Mouse (Mus musculus) ES-Bruce4 (cell line): ENCODE measurements at regions not wholly inside any gene's neighbourhood (a gene's known extent, or its start where the extent isn't known, plus 50 kb on each side); places are given as distances from the start of the nearest gene placed in this dataset.

Experiments used
- H3K27ac ChIP-seq: 2 replicates; pipeline ENCODE4 v1.5.1; 2012; ENCODE audit warnings: low read length, inconsistent platforms; ENCODE audit not compliant: insufficient read depth
- H3K27me3 ChIP-seq: 2 replicates; pipeline ENCODE4 v1.6.1; 2012; ENCODE audit warnings: mild to moderate bottlenecking, low read length, inconsistent platforms; ENCODE audit not compliant: control insufficient read depth, poor library complexity, insufficient read depth, severe bottlenecking
- H3K36me3 ChIP-seq: 2 replicates; pipeline ENCODE4 v1.6.1; 2012; ENCODE audit warnings: inconsistent platforms, mild to moderate bottlenecking, low read length, moderate library complexity; ENCODE audit not compliant: control insufficient read depth, poor library complexity, insufficient read depth, severe bottlenecking
- H3K4me1 ChIP-seq: one replicate; pipeline ENCODE4 v1.8.1; 2011; ENCODE audit warnings: low read length; ENCODE audit not compliant: control insufficient read depth, insufficient read depth
- H3K4me3 ChIP-seq: 2 replicates; pipeline ENCODE4 v1.5.1; 2011; ENCODE audit warnings: low read depth, mild to moderate bottlenecking, low read length
- H3K9ac ChIP-seq: 2 replicates; pipeline ENCODE4 v1.6.1; 2012; ENCODE audit warnings: low read depth, mild to moderate bottlenecking, inconsistent platforms; ENCODE audit not compliant: poor library complexity, severe bottlenecking
- H3K9me3 ChIP-seq: replicated peaks from 2 replicates; pipeline ENCODE4 v1.6.1; 2012; ENCODE audit warnings: mild to moderate bottlenecking, low read length, inconsistent platforms; ENCODE audit not compliant: control insufficient read depth, poor library complexity, insufficient read depth, severe bottlenecking
- CTCF ChIP-seq: IDR thresholded peaks from one replicate; pipeline ENCODE4 v1.8.1; 2011; ENCODE audit warnings: low read depth, low read length
- EP300 ChIP-seq: IDR thresholded peaks from 2 replicates; pipeline ENCODE4 v1.6.1; 2011; ENCODE audit warnings: low read depth, low read length; ENCODE audit not compliant: insufficient read depth
- POLR2A ChIP-seq: IDR thresholded peaks from one replicate; pipeline ENCODE4 v1.8.1; 2011; ENCODE audit warnings: low read length; ENCODE audit not compliant: insufficient read depth

DNA sequence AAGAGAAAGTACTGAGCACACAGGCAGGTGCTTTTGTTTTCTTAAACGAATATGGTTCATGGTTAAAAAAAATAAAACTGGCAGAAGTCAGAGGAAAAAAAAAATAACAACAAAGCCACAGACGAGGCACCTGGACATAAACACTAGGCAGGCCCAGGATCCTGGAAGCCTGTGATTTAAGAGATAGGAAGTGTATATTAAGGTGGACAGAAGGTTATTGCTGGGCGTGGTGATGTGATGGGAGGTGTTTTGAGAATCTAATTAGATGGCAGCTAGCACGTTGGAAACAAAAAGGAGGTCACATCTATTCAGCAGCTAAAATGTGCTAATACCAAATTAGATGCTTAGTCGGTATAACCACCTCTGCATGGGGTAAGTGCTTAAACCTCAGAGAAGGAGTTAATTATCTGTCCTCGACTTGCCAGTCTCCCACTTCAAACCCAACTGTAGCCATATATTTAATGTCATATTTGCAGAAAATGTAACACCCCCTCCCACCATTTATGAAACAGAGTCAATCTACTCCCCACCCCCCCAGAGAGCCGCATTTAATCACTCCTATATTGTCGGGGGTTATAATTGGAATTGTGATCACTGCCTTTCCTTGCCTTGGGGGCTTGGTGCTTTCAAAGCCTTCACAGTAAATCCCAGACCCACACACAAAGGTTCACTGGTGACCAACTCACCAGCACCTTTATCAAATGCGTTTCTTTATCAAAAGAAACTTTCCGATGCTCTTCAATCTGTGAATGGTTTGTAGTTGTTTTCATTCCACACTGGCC lies 113.4 kb upstream of the Ccser1 start:
- Histone ChIP-seq H3K27ac (no peak overlapping the region), H3K9me3 (no peaks in the 10 kb centered on the region), H3K4me3 (no peak overlapping the region), H3K27me3 (no peaks in the 10 kb centered on the region), H3K4me1 (no peaks in the 10 kb centered on the region), H3K36me3 (no peaks in the 10 kb centered on the region), H3K9ac (no peak overlapping the region)
- TF ChIP-seq POLR2A (no peak), EP300 (no peak)

DNA sequence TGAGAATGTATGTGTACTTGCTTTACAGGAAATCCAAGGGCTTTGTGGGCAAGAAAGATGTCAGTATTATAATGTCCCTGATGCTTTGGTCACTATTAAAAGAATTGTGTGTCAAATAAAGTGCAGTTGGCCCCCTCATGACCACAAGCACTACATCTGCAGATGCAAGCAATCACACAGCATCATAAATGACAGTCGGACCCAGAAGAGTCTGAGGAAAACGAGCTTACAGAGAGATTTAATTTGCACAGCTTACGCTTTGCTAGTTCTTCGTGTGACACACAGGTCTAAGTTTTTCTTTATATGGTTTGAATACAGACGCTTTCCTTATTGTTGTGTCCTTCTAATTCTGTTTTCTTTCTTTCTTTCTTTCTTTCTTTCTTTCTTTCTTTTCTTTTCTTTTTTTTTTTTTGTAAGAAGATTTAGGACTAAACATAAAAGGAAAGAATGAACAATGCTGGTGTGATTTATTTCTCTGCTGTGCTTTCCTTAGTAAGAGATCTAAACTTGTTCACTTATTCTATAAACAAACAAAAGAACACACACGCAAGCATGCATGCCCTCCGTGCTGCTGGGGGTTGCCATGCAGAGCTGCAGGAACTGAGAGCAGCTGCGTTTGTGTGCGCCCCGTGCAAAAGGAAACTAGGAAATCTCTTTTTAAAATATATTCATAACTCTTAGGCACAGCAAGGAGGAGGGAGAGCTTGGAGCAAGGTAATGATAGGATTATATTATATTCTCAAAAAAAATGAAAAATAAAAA lies 112.6 kb upstream of the Ccser1 start:
- Histone ChIP-seq H3K36me3 (no peaks in the 10 kb centered on the region), H3K4me3 (no peak overlapping the region), H3K4me1 (no peaks in the 10 kb centered on the region), H3K9me3 (no peaks in the 10 kb centered on the region), H3K9ac (no peak overlapping the region), H3K27me3 (no peaks in the 10 kb centered on the region), H3K27ac (no peak overlapping the region)
- TF ChIP-seq CTCF, result no peak
- TF ChIP-seq POLR2A, result no peak
- no peak for TF ChIP-seq EP300

DNA sequence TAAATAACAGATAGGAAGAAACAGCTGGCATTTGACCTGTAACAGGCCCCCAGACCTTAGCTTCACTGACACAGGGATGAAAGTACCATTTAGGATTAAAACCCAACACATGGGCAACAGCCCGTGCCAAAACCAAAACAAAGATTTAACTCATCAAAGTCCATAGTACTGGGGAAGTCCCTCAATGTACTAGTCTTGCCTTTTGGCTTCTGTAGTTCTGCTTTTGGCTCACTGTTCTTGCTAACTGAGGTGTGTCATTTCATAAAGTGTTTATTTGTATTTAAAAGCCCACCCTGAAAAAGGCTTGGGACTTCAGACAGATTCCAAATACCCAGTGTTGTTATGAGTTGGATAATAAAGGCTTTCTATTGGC lies 112.0 kb upstream of the Ccser1 start:
- no peak overlapping the region for H3K27ac ChIP-seq
- no peaks in the 10 kb centered on the region for H3K36me3 ChIP-seq
- H3K4me1 ChIP-seq, result no peaks in the 10 kb centered on the region
- no peak overlapping the region for H3K9ac ChIP-seq
- no peaks in the 10 kb centered on the region for H3K9me3 ChIP-seq
- H3K27me3 ChIP-seq, result no peaks in the 10 kb centered on the region
- no peak for TF ChIP-seq CTCF
- TF ChIP-seq EP300, result no peak
- no peak for TF ChIP-seq POLR2A
- no peak overlapping the region for H3K4me3 ChIP-seq

DNA sequence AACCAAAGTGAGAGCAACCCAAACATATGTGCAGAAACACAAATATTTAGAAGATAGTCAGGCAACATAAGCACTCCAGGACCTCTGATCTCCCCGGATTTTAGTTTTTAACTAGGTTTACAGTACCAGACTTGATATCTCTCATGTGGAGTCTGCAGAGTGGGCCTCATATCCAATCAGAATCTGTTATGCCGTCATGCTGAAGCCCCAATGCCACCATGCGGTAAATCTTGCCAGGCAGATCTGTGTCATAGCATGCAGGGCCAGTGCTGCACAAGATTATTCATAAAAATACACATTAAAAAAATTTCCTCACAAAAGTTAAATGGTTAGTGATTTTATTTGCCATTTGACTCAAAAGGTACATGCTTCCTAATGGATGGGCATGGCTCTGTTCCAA lies 106.9 kb upstream of the Ccser1 start:
- no peaks in the 10 kb centered on the region for H3K27me3 ChIP-seq
- no peak overlapping the region for H3K27ac ChIP-seq
- H3K4me1 ChIP-seq, result peaks cover 2% of the 10 kb centered on the region
- H3K9ac ChIP-seq, result no peak overlapping the region
- no peak overlapping the region for H3K4me3 ChIP-seq
- no peaks in the 10 kb centered on the region for H3K9me3 ChIP-seq
- TF ChIP-seq EP300 (no peak), CTCF (no peak), POLR2A (no peak)
- H3K36me3 ChIP-seq, result no peaks in the 10 kb centered on the region

DNA sequence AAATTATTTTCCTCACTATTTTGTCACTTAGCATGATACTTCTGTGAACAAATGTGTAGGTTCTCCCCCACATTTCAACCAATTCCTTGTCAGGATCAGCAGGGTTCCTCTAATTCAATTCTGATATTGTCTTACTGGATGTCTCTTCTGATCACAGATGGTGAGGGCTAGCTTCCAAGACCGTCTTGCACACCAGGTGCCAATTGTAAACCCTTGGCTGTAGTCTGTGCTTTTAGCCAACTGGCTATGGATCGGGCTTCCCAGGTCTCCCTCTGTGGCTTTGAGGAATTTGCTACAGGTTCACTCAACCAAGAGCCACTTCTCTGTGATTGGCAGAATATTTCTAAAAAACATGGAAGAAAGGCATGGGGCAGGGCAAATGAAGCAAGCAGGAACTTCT lies 106.3 kb upstream of the Ccser1 start:
- H3K9ac ChIP-seq, result no peak overlapping the region
- no peak for TF ChIP-seq CTCF
- TF ChIP-seq POLR2A, result no peak
- TF ChIP-seq EP300, result no peak
- H3K4me1 ChIP-seq, result peaks cover 2% of the 10 kb centered on the region
- no peak overlapping the region for H3K27ac ChIP-seq
- H3K9me3 ChIP-seq, result no peaks in the 10 kb centered on the region
- no peak overlapping the region for H3K4me3 ChIP-seq
- no peaks in the 10 kb centered on the region for H3K27me3 ChIP-seq
- H3K36me3 ChIP-seq, result no peaks in the 10 kb centered on the region

GRCm38 (mm10) chr6:61074700-61075099 lies 105.4 kb upstream of the Ccser1 start:
- Histone ChIP-seq H3K4me1 (peaks cover 4% of the 10 kb centered on the region), H3K4me3 (no peak overlapping the region)
- TF ChIP-seq CTCF (no peak), POLR2A (no peak), EP300 (no peak)

More at GRCm38 (mm10) chr6:61074700-61075099, 105.4 kb upstream of the Ccser1 start:
- Histone ChIP-seq H3K9ac (no peak overlapping the region), H3K27me3 (no peaks in the 10 kb centered on the region), H3K36me3 (no peaks in the 10 kb centered on the region), H3K9me3 (no peaks in the 10 kb centered on the region), H3K27ac (no peak overlapping the region)
